Mouse (Mus musculus) hindbrain, embryonic 10.5 days (tissue): ENCODE results near the gene Tmod2. TPM values are rescaled to one million over a fixed set of nuclear protein-coding genes. Genes with fewer than 3 reads are reported as not detected.
"Not testable (repeated sequence)": the region's sequence is repeated elsewhere in the genome, so short reads cannot be mapped to it uniquely, and the experiment has no call there.

ENCODE experiments used
- DNase-seq: peaks from one replicate; pipeline ENCODE4 v3.0.0-alpha.2; 2017; ENCODE audit warnings: low spot score
- H3K27ac ChIP-seq: fragments of 300-500 bp; sonication (generic); 2 replicates; pipeline ENCODE4 v1.5.1; 2016; ENCODE audit warnings: mild to moderate bottlenecking, moderate library complexity
- H3K27me3 ChIP-seq: fragments of 300-500 bp; sonication (generic); 2 replicates; pipeline ENCODE4 v1.6.1; 2016; ENCODE audit warnings: mild to moderate bottlenecking; ENCODE audit not compliant: poor library complexity, insufficient read depth, severe bottlenecking
- H3K36me3 ChIP-seq: fragments of 300-500 bp; sonication (generic); 2 replicates; pipeline ENCODE4 v1.6.1; 2016; ENCODE audit warnings: mild to moderate bottlenecking, moderate library complexity
- H3K4me1 ChIP-seq: fragments of 300-500 bp; sonication (generic); replicated peaks from 2 replicates; pipeline ENCODE4 v1.6.1; 2016; ENCODE audit warnings: mild to moderate bottlenecking
- H3K4me3 ChIP-seq: fragments of 300-500 bp; sonication (generic); 2 replicates; pipeline ENCODE4 v1.5.1; 2016; ENCODE audit warnings: mild to moderate bottlenecking, moderate library complexity
- H3K9me3 ChIP-seq: fragments of 300-500 bp; sonication (generic); 2 replicates; pipeline ENCODE4 v1.6.1; 2016; ENCODE audit warnings: mild to moderate bottlenecking, moderate library complexity
- WGBS: fragments of 180-500 bp; shearing (Covaris S2); methylation state at CpG from one replicate; pipeline ENCODE4 v1.1.7; 2016; 5-methylcytosine and 5-hydroxymethylcytosine counted together
- polyA plus RNA-seq: library from polyadenylated mRNA; unstranded; fragments of >200 nt; fragmentation: Nextera tagmentation; extraction: Ambion mirVana; gene quantifications from 2 replicates; pipeline ENCODE4 v1.2.1, GENCODE M21; 2016

Tmod2 gene
- polyA plus RNA-seq: 36.5 and 48.4 TPM in 2 replicates

GRCm38 (mm10) chr9:75610571-75611493, at the start of gene Tmod2:
Gene Tmod2 (minus strand): TSS chr9:75611325.
- Histone ChIP-seq H3K9me3 (no peaks in the 10 kb centered on the region), H3K4me1 (peaks cover 7% of the 10 kb centered on the region; the same call in 1 of the 2 replicates), H3K27me3 (peaks cover 9% of the 10 kb centered on the region; the same call in 1 of the 2 replicates), H3K4me3 (peak within 1 kb of the TSS; percentile 89), H3K36me3 (no peaks in the 10 kb centered on the region), H3K27ac (peak within 1 kb of the TSS; percentile 91)
- DNase-seq: peak; percentile 85
- under 1% methylated on average over 74 of the region's 74 CpGs for WGBS

DNA sequence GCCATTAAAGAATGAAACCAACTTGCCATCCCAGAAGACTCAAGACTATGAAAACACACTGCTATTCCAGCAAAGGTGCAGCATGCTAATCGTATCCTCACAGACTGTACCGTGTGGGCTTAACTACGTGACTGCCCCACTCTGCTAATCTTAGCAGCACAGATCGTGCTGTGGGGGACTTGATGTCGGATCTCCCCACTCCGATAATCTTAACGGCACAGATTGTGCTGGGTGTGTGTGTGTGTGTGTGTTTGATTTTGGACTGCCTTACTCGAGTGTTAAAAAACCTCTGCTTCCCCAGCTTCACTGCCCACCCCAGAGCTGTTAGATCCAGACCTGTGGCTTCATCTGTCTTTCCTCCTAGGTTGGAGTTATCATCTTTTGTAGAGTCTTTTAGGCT, 49.8 kb upstream of the Tmod2 start:
- DNase-seq: no peak
- no peaks in the 10 kb centered on the region for H3K4me1 ChIP-seq
- no peak overlapping the region for H3K27ac ChIP-seq
- H3K27me3 ChIP-seq: no peaks in the 10 kb centered on the region
- peaks cover 66% of the 10 kb centered on the region for H3K36me3 ChIP-seq
- no peak overlapping the region for H3K4me3 ChIP-seq
- WGBS: 90% methylated on average over 8 of the region's 8 CpGs
- H3K9me3 ChIP-seq: no peaks in the 10 kb centered on the region

- H3K36me3 ChIP-seq: peaks cover 57% of the 10 kb centered on the region
Measured at GRCm38 (mm10) chr9:75656456-75656855, 45.3 kb upstream of the Tmod2 start.

GRCm38 (mm10) chr9:75653981-75654911, 43.1 kb upstream of the Tmod2 start:
- no peaks in the 10 kb centered on the region for H3K27me3 ChIP-seq
- no peaks in the 10 kb centered on the region for H3K4me1 ChIP-seq
- H3K9me3 ChIP-seq: no peaks in the 10 kb centered on the region
- WGBS: 73% methylated on average over 12 of the region's 12 CpGs
- no peak overlapping the region for H3K27ac ChIP-seq
- peaks cover 57% of the 10 kb centered on the region for H3K36me3 ChIP-seq
- H3K4me3 ChIP-seq: no peak overlapping the region
- no peak for DNase-seq

More at GRCm38 (mm10) chr9:75656456-75656855, 45.3 kb upstream of the Tmod2 start:
- H3K4me1 ChIP-seq, H3K27ac ChIP-seq, H3K9me3 ChIP-seq, H3K27me3 ChIP-seq, DNase-seq, H3K4me3 ChIP-seq: not testable (repeated sequence)
- 90% methylated on average over 3 of the region's 3 CpGs for WGBS

- no peaks in the 10 kb centered on the region for H3K27me3 ChIP-seq
- peaks cover 3% of the 10 kb centered on the region; the same call in 1 of the 2 replicates for H3K9me3 ChIP-seq
- 57% methylated on average over 3 of the region's 3 CpGs for WGBS
- peaks cover 70% of the 10 kb centered on the region for H3K36me3 ChIP-seq
- H3K27ac ChIP-seq: no peak overlapping the region
- H3K4me1 ChIP-seq: 0 out of 2 replicates have a peak, but pooled peaks cover 5% of the 10 kb centered on the region
- no peak overlapping the region for H3K4me3 ChIP-seq
- no peak for DNase-seq
Measured at GRCm38 (mm10) chr9:75645405-75645804, 34.3 kb upstream of the Tmod2 start.

GRCm38 (mm10) chr9:75634226-75634625, 23.1 kb upstream of the Tmod2 start:
- no peak overlapping the region for H3K4me3 ChIP-seq
- 88% methylated on average over 4 of the region's 4 CpGs for WGBS
- no peaks in the 10 kb centered on the region for H3K36me3 ChIP-seq
- H3K9me3 ChIP-seq: no peaks in the 10 kb centered on the region
- 0 out of 2 replicates have a peak, but pooled peaks cover 3% of the 10 kb centered on the region for H3K4me1 ChIP-seq
- H3K27me3 ChIP-seq: no peaks in the 10 kb centered on the region
- no peak for DNase-seq
- no peak overlapping the region for H3K27ac ChIP-seq

DNA sequence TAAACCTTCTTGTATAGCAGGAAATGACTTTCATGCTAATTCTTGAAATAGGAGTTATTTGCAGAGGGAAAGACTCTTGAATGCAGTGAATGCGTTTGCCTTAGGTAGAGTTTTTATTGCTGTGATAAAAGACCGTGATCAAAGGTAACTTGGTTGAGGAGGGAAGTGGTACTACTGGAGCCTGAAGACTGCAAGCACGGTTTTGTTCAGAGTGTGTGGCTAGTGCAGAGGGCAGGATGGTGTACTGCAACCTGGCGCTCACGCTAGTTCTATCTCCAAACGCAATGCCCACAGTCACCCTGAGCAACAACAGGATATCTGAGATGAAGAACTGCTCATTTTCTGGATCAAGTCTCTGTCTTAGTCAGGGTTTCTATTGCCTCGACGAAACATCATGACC, 22.5 kb upstream of the Tmod2 start:
- Histone ChIP-seq H3K36me3 (no peaks in the 10 kb centered on the region), H3K4me3 (no peak overlapping the region), H3K27me3 (no peaks in the 10 kb centered on the region), H3K27ac (no peak overlapping the region), H3K4me1 (0 out of 2 replicates have a peak, but pooled peaks cover 3% of the 10 kb centered on the region), H3K9me3 (no peaks in the 10 kb centered on the region)
- DNase-seq: no peak
- WGBS: 93% methylated on average over 8 of the region's 8 CpGs

GRCm38 (mm10) chr9:75632902-75633301, 21.8 kb upstream of the Tmod2 start:
- 33% methylated on average over 1 of the region's 1 CpGs for WGBS
- Histone ChIP-seq H3K27ac (no peak overlapping the region), H3K9me3 (no peaks in the 10 kb centered on the region), H3K27me3 (no peaks in the 10 kb centered on the region), H3K4me1 (0 out of 2 replicates have a peak, but pooled peaks cover 3% of the 10 kb centered on the region), H3K4me3 (no peak overlapping the region), H3K36me3 (no peaks in the 10 kb centered on the region)
- DNase-seq: peak; percentile 51

- Histone ChIP-seq H3K36me3 (no peaks in the 10 kb centered on the region), H3K27me3 (no peaks in the 10 kb centered on the region), H3K9me3 (no peaks in the 10 kb centered on the region), H3K4me3 (no peak overlapping the region), H3K27ac (no peak overlapping the region), H3K4me1 (0 out of 2 replicates have a peak, but pooled peaks cover 3% of the 10 kb centered on the region)
- no peak for DNase-seq
- WGBS: 60% methylated on average over 10 of the region's 10 CpGs
Measured at GRCm38 (mm10) chr9:75632111-75632510, 21.0 kb upstream of the Tmod2 start.

- WGBS: 88% methylated on average over 8 of the region's 8 CpGs
Measured at GRCm38 (mm10) chr9:75630823-75631454, 19.8 kb upstream of the Tmod2 start.

GRCm38 (mm10) chr9:75626308-75626604, 15.1 kb upstream of the Tmod2 start:
- Histone ChIP-seq H3K4me3 (peak overlapping the region; percentile 86), H3K27me3 (peaks cover 18% of the 10 kb centered on the region), H3K27ac (peak overlapping the region; percentile 96), H3K36me3 (no peaks in the 10 kb centered on the region), H3K9me3 (no peaks in the 10 kb centered on the region), H3K4me1 (peaks cover 17% of the 10 kb centered on the region)
- WGBS: 2% methylated on average over 14 of the region's 14 CpGs
- no peak for DNase-seq

More at GRCm38 (mm10) chr9:75630823-75631454, 19.8 kb upstream of the Tmod2 start:
- Histone ChIP-seq H3K27ac (no peak overlapping the region), H3K27me3 (no peaks in the 10 kb centered on the region), H3K9me3 (no peaks in the 10 kb centered on the region), H3K4me1 (peaks cover 11% of the 10 kb centered on the region), H3K36me3 (no peaks in the 10 kb centered on the region), H3K4me3 (no peak overlapping the region)
- no peak for DNase-seq

GRCm38 (mm10) chr9:75625556-75626307, 14.6 kb upstream of the Tmod2 start, which contains the start of gene Lysmd2:
Gene Lysmd2 (plus strand): TSS chr9:75625741.
- Histone ChIP-seq H3K4me1 (peaks cover 17% of the 10 kb centered on the region), H3K36me3 (no peaks in the 10 kb centered on the region), H3K9me3 (no peaks in the 10 kb centered on the region), H3K27me3 (peaks cover 18% of the 10 kb centered on the region), H3K4me3 (peak within 1 kb of the TSS; percentile 86), H3K27ac (peak within 1 kb of the TSS; percentile 96)
- peak; percentile 74 for DNase-seq
- under 1% methylated on average over 94 of the region's 94 CpGs for WGBS
